Mouse (Mus musculus) adrenal gland, postnatal 36 days (tissue): Measurements from ENCODE around the gene Angptl6. TPM values are rescaled to one million over a fixed set of nuclear protein-coding genes. Genes with fewer than 3 reads are reported as not detected.
"Not testable (repeated sequence)": the region's sequence is repeated elsewhere in the genome, so short reads cannot be mapped to it uniquely, and the experiment has no call there.

ENCODE experiments used
- DNase-seq, 2 experiments: peaks; one replicate each; pipeline ENCODE4 v3.0.0; 2021; ENCODE audit warnings: mixed read lengths in 1 of 2
- microRNA-seq: library from miRNA; unstranded; fragments of <30 nt; microRNA quantifications from one replicate; pipeline ENCODE4 v1.2.0, GENCODE M21; 2021
- total RNA-seq, 2 experiments: library from RNA; stranded (reverse); gene quantifications; 2 replicates each; pipeline ENCODE4 v1.2.3; 2021

The Angptl6 gene
- total RNA-seq, 2 experiments from 2014 or later = 3.2 to 3.5 TPM

- no peak for DNase-seq
Measured at GRCm38 (mm10) chr9:20838931-20839330, 40.6 kb downstream of the Angptl6 start.

GRCm38 (mm10) chr9:20837184-20837947 lies 42.2 kb downstream of the Angptl6 start:
- DNase-seq = no peak

GRCm38 (mm10) chr9:20835431-20835954 lies 44.0 kb downstream of the Angptl6 start:
- not testable (repeated sequence) for DNase-seq

- no peak for DNase-seq
Measured at GRCm38 (mm10) chr9:20834881-20835280, 44.6 kb downstream of the Angptl6 start.

GRCm38 (mm10) chr9:20830901-20831643 lies 48.5 kb downstream of the Angptl6 start:
- DNase-seq = peak; percentile 96 to 98

- no peak for DNase-seq
Measured at GRCm38 (mm10) chr9:20828127-20828526, 51.4 kb downstream of the Angptl6 start.

- no peak for DNase-seq
Measured at GRCm38 (mm10) chr9:20825781-20826180, 53.7 kb downstream of the Angptl6 start.

Small RNAs within 50 kb of the gene (microRNA-seq; reads per million reads assigned to microRNA genes)
- gene Mir7081 = 1.2 reads per million

Other genes starting within 250 kb of the Angptl6 start
- gene Ubl5, start 236.8 kb downstream of the Angptl6 start, total RNA-seq = 100 to 1,000 TPM; 354 to 362 TPM
- 10 to 100 TPM; 14.7 to 16.5 TPM for gene Fbxl12, start 235.0 kb downstream of the Angptl6 start, total RNA-seq
- 10 to 100 TPM; 24.5 to 27.8 TPM for gene Pin1, start 227.6 kb downstream of the Angptl6 start, total RNA-seq
- under 1 TPM; 0.79 TPM for gene Olfm2, start 133.4 kb downstream of the Angptl6 start, total RNA-seq
- gene Col5a3, start 64.7 kb downstream of the Angptl6 start, total RNA-seq = 100 to 1,000 TPM; 187 to 205 TPM
- gene Rdh8, start 61.2 kb downstream of the Angptl6 start, total RNA-seq = not detected
- gene A230050P20Rik, start 11.1 kb downstream of the Angptl6 start, total RNA-seq = 10 to 100 TPM; 19.1 to 20.4 TPM
- gene Ppan, start 8.4 kb upstream of the Angptl6 start, total RNA-seq = 10 to 100 TPM; 26.6 to 45.4 TPM
- 100 to 1,000 TPM; 154 to 178 TPM for gene Eif3g, start 18.9 kb upstream of the Angptl6 start, total RNA-seq
- gene Dnmt1, start 80.2 kb upstream of the Angptl6 start, total RNA-seq = 10 to 100 TPM; 42.9 to 59.7 TPM
- gene S1pr2, start 97.1 kb upstream of the Angptl6 start, total RNA-seq = 10 to 100 TPM; 16.5 to 19.2 TPM
- 100 to 1,000 TPM; 122 to 130 TPM for gene Mrpl4, start 123.0 kb upstream of the Angptl6 start, total RNA-seq
- gene Icam1, start 136.3 kb upstream of the Angptl6 start, total RNA-seq = 10 to 100 TPM; 10.7 to 14.8 TPM
- 1 to 10 TPM; 1.9 to 2.8 TPM for gene Icam4, start 149.6 kb upstream of the Angptl6 start, total RNA-seq
- under 1 TPM; 0.10 to 0.20 TPM for gene Icam5, start 152.3 kb upstream of the Angptl6 start, total RNA-seq
- gene Zglp1, start 187.4 kb upstream of the Angptl6 start, total RNA-seq = not detected
- gene Gm49373, start 193.4 kb upstream of the Angptl6 start, total RNA-seq = under 1 TPM; 0.30 to 0.46 TPM
- gene Fdx1l, start 193.9 kb upstream of the Angptl6 start, total RNA-seq = 10 to 100 TPM; 33.8 to 42.2 TPM
- gene Gm38431, start 212.3 kb upstream of the Angptl6 start, total RNA-seq = under 1 TPM; 0.60 to 0.82 TPM
- 10 to 100 TPM; 50.0 to 57.1 TPM for gene Raver1, start 212.3 kb upstream of the Angptl6 start, total RNA-seq